Mouse (Mus musculus) heart, postnatal 0 days (tissue): ENCODE results near the gene Fbll1. TPM values are rescaled to one million over a fixed set of nuclear protein-coding genes. Genes with fewer than 3 reads are reported as not detected.
A peak's percentile ranks its signal among the peaks of the same experiment; 100 is the strongest.

Experiments used
- ATAC-seq: fragments of 200-750 bp; cut with Nextera tagmentation; 2 replicates; pipeline ENCODE4 v1.8.0; 2017; ENCODE audit warnings: low read depth, moderate number of reproducible peaks, moderate library complexity; ENCODE audit not compliant: insufficient read depth
- DNase-seq: peaks from one replicate; pipeline ENCODE4 v3.0.0-alpha.2; 2016; ENCODE audit warnings: low spot score
- H3K27ac ChIP-seq: fragments of 300-500 bp; sonication (generic); 2 replicates; pipeline ENCODE4 v1.5.1; 2014; ENCODE audit warnings: low read depth, mild to moderate bottlenecking
- H3K27me3 ChIP-seq: fragments of 300-500 bp; sonication (generic); 2 replicates; pipeline ENCODE4 v1.6.1; 2014; ENCODE audit warnings: low read length, mixed read lengths; ENCODE audit not compliant: control insufficient read depth, insufficient read depth
- H3K36me3 ChIP-seq: fragments of 300-500 bp; sonication (generic); replicated peaks from 2 replicates; pipeline ENCODE4 v1.6.1; 2014; ENCODE audit warnings: low read length, mixed read lengths; ENCODE audit not compliant: control insufficient read depth, insufficient read depth
- H3K4me1 ChIP-seq: fragments of 300-500 bp; sonication (generic); 2 replicates; pipeline ENCODE4 v1.6.1; 2014; ENCODE audit warnings: antibody characterized with exemption; ENCODE audit not compliant: control insufficient read depth, insufficient read depth
- H3K4me2 ChIP-seq: fragments of 300-500 bp; sonication (generic); 2 replicates; pipeline ENCODE4 v1.6.1; 2014; ENCODE audit warnings: low read depth, mild to moderate bottlenecking, low read length, moderate library complexity
- H3K4me3 ChIP-seq: fragments of 300-500 bp; sonication (generic); 2 replicates; pipeline ENCODE4 v1.5.1; 2014; ENCODE audit warnings: low read depth, low read length
- H3K9ac ChIP-seq: fragments of 300-500 bp; sonication (generic); replicated peaks from 2 replicates; pipeline ENCODE4 v1.6.1; 2014; ENCODE audit warnings: low read depth, low read length, mixed read lengths
- H3K9me3 ChIP-seq: fragments of 300-500 bp; sonication (generic); replicated peaks from 2 replicates; pipeline ENCODE4 v1.6.1; 2016; ENCODE audit warnings: low read length; ENCODE audit not compliant: control insufficient read depth
- CTCF ChIP-seq: IDR thresholded peaks from 2 replicates; pipeline ENCODE4 v1.5.1; 2016; ENCODE audit warnings: antibody characterized with exemption, control low read depth, low read depth
- EP300 ChIP-seq: IDR thresholded peaks from 2 replicates; pipeline ENCODE4 v1.6.1; 2016; ENCODE audit warnings: antibody characterized with exemption, low read depth
- WGBS: fragments of 180-500 bp; shearing (Covaris S2); extraction: QIAGEN DNeasy Blood & Tissue Kit; methylation state at CpG from one replicate; pipeline ENCODE4 v1.1.7; 2014; 5-methylcytosine and 5-hydroxymethylcytosine counted together
- polyA plus RNA-seq: library from polyadenylated mRNA; unstranded; fragments of >200 nt; fragmentation: Nextera tagmentation; extraction: Ambion mirVana; gene quantifications from 2 replicates; pipeline ENCODE4 v1.2.1, GENCODE M21; 2015
- total RNA-seq: library from RNA; depleted of rRNA; stranded (reverse); fragments of >200 nt; gene quantifications from 2 replicates; pipeline ENCODE4 v1.2.3, GENCODE M21; 2014; ENCODE audit warnings: low replicate concordance

The Fbll1 gene
- total and polyA plus RNA-seq, 2 experiments from 2014 or later: not detected

DNA sequence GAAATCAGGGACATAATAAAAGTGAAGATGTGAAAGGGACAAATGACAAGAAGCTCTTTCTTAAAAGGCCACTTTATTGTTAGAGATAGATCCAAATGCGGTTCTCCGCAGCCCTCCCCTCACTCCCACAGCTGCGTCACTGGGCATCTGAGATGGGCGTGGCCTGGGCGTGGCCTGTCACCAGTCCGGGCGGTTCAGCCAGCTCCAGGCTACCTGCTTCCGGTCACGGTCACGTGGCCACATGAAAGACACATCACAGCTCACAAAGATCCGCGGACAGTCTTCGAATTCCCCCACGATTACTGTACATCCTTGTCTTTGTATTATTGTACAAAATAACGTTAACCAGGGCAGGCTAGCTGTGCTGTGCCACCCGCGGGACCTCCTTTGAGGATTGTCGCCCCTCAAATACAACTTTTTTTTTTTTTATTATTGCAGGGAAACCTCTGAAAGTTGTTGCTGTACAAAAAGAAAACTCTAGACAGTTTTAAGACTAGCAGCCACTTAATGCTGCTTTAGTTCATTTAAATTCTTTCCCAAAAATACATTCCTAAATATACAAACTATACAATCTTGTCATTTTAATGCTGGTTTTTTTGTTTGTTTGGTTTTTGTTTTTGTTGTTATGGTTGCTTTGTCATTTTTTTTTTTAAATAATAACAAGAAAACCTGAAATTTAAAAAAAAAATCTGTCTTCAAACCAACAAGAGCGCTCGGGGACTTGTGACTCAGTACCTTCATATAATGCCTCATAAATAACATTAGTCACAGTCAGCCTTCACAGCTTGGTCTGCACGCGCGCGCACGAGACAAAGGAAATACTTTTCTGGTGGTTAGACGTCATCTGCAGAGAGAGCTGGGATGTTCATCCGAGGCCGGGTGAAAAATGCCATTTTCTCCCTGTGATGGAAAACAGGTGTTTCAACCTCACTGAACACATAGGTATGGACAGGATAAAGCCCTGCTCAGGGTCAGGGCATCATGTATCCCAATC lies 40.0 kb upstream of the Fbll1 start:
- Histone ChIP-seq H3K4me2 (peak overlapping the region; percentile 66), H3K9ac (peak overlapping the region; percentile 16; the same call in 1 of the 2 replicates), H3K4me3 (peak overlapping the region; percentile 38), H3K27ac (peak overlapping the region; percentile 40; the same call in 1 of the 2 replicates), H3K9me3 (no peaks in the 10 kb centered on the region), H3K27me3 (no peaks in the 10 kb centered on the region), H3K36me3 (no peaks in the 10 kb centered on the region), H3K4me1 (peaks cover 6% of the 10 kb centered on the region; the same call in 1 of the 2 replicates)
- 28% methylated on average over 28 of the region's 28 CpGs for WGBS
- DNase-seq (peak; percentile 87), ATAC-seq (peak; percentile 92)
- TF ChIP-seq EP300: no peak
- no peak for TF ChIP-seq CTCF

DNA sequence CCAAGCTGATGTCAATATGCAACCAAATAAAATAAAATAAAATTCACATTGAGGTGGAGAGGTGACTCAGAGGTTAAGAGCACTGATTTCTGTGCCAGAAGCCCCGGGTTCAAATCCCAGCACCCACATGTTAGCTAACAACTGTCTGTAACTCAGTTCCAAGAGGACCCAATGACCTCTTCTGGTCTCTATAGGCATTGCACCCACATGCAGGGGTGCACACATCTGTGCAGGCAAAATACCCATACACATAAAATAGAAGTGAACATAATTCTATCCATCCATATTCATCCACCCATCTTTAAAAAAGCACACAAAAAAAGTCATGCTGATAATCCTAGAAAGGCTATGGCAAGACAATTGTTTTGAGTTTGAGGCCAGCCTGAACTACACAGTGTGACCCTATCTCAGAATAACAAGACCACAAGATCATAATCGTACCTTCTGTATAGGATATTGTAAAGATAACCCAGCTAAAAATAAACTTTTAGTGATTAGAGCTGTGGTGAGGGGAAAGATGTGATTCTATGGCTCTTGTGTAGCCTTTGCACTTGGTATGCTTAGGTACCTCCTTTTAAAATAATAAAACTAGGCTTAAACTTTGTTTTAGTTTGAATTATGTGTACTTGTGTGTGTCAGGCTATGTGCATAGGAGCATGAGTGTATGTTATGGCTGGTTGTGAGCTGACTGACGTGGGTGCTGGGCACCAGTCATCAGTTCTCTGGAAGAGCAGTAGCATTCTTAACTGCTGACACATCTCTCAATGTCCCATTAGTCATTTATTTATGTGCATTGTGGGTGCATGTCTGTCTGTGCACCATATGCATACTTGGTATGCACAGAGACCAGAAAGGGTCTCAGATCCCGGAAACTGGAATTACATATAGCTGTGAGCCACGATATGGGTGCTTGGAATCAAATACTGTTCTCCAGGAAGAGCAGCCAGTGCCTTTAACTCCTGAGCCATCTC lies 38.8 kb upstream of the Fbll1 start:
- Histone ChIP-seq H3K4me1 (peaks cover 9% of the 10 kb centered on the region; the same call in 1 of the 2 replicates), H3K9ac (no peak overlapping the region), H3K4me2 (peak overlapping the region; percentile 66), H3K9me3 (no peaks in the 10 kb centered on the region), H3K36me3 (no peaks in the 10 kb centered on the region), H3K27me3 (no peaks in the 10 kb centered on the region), H3K27ac (peak overlapping the region; percentile 40; the same call in 1 of the 2 replicates), H3K4me3 (peak overlapping the region; percentile 38)
- ATAC-seq: no peak
- WGBS: 55% methylated on average over 5 of the region's 5 CpGs
- TF ChIP-seq CTCF: no peak
- no peak for TF ChIP-seq EP300
- no peak for DNase-seq

DNA sequence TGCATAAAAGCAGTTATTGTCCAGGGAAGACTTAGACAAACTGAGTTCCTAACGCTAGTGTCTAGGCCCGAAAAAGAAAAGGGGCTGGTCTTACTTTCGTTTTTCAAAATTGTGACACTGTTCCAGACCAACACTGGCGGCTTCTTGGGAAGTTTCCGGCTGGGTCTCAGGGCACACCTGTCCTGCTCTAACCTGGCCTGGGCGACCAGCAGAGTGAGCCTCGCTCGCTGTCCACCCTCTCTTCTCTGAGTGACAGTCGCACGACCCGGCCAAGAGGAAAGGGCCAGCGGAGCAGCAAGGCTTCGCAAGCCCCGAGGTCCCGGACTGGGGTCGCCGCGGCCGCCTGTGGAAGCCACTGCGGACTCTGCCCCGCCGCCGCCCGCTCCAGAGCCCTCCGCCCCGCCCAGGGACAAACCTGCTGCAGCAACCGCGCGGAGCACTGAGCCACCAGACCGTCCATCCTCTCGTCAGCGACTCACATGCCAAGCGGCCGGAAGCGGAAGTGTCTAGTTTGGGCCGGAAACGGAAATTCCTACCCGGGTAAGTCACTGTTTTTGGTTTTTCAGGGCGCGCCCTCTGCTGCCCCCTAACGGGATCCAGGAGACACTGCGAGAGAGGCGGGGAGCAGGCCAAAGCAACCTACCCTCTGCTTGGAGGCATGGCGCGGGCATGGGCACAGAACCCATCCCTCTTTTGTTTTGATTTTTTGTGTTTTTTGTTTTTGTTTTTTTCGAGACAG lies 35.5 kb upstream of the Fbll1 start, which contains the start of gene Rars:
TSS of gene Rars (minus strand) at position 485 of the 739 bp plus-strand sequence.
- 1% methylated on average over 44 of the region's 46 CpGs for WGBS
- Histone ChIP-seq H3K27ac (peak within 1 kb of the TSS; percentile 80), H3K9ac (peak within 1 kb of the TSS; percentile 89), H3K4me1 (peaks cover 9% of the 10 kb centered on the region; the same call in 1 of the 2 replicates), H3K4me3 (peak within 1 kb of the TSS; percentile 96), H3K9me3 (no peaks in the 10 kb centered on the region), H3K36me3 (peaks cover 23% of the 10 kb centered on the region; the same call in 1 of the 2 replicates), H3K4me2 (peak within 1 kb of the TSS; percentile 89), H3K27me3 (no peaks in the 10 kb centered on the region)
- DNase-seq (peak; percentile 87), ATAC-seq (peak; percentile 80)
- TF ChIP-seq CTCF: peak; percentile 85
- peak; percentile 61; the same call in 1 of the 2 replicates for TF ChIP-seq EP300

DNA sequence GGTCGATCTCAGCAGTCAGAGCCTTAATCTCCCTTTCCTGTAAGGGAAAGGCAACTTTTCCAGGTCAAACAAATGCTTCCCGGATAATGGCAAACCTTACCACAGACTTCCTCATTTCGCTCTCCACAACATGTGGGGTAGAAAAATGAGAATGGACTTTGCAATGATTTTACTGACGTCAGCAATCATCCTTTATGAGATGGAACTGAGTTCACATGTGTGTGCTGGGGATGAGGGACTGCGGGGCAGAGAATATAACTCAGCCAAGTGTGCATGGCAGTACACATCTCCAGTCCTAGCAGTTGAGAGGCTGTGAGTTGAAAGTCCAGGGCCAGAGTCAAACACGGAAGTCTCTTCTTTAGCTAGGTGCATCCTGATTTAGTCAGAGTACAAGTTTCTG lies 34.6 kb upstream of the Fbll1 start:
- Histone ChIP-seq H3K4me1 (peaks cover 9% of the 10 kb centered on the region; the same call in 1 of the 2 replicates), H3K4me3 (peak overlapping the region; percentile 96), H3K9ac (peak overlapping the region; percentile 89), H3K36me3 (peaks cover 32% of the 10 kb centered on the region), H3K4me2 (peak overlapping the region; percentile 89), H3K9me3 (no peaks in the 10 kb centered on the region), H3K27me3 (no peaks in the 10 kb centered on the region), H3K27ac (no peak overlapping the region)
- no peak for ATAC-seq
- WGBS: 65% methylated on average over 6 of the region's 6 CpGs
- TF ChIP-seq EP300: no peak
- TF ChIP-seq CTCF: no peak
- no peak for DNase-seq
